Mouse (Mus musculus): ENCODE results near the gene Cops2. TPM values are rescaled to one million over a fixed set of nuclear protein-coding genes. Genes with fewer than 3 reads are reported as not detected.

Cops2 gene
- polyA plus RNA-seq, 1 experiment from 2014 or later, result 144 TPM

GRCm38 (mm10) chr2:125795118-125795517 lies 63.8 kb downstream of the Cops2 start:
- no peak overlapping the region for H3K4me2 ChIP-seq (ENCODE audit: low read depth, low read length)
- no peaks in the 10 kb centered on the region for H3K4me1 ChIP-seq (ENCODE audit: control insufficient read depth, insufficient read depth, low read length)
- no peak overlapping the region for H3K27ac ChIP-seq (replicated peaks; ENCODE audit: low read depth, low read length)
- H3K9me3 ChIP-seq (replicated peaks; ENCODE audit: control insufficient read depth, low read length), result no peaks in the 10 kb centered on the region
- H3K36me3 ChIP-seq (replicated peaks; ENCODE audit: control insufficient read depth, insufficient read depth, low read depth, low read length), result no peaks in the 10 kb centered on the region
- 81% methylated on average over 2 of the region's 2 CpGs for WGBS
- no peak for ATAC-seq (replicated peaks; ENCODE audit: insufficient number of reproducible peaks, low FRiP score, low TSS enrichment, low read depth)
- H3K9ac ChIP-seq (replicated peaks; ENCODE audit: low read length), result no peak overlapping the region
- H3K4me3 ChIP-seq (ENCODE audit: low read depth, low read length), result no peak overlapping the region
- no peak for DNase-seq (ENCODE audit: low spot score)
- H3K27me3 ChIP-seq (ENCODE audit: control insufficient read depth, insufficient read depth, low read length), result no peaks in the 10 kb centered on the region

- H3K36me3 ChIP-seq (replicated peaks; ENCODE audit: control insufficient read depth, insufficient read depth, low read depth, low read length), result no peaks in the 10 kb centered on the region
- no peaks in the 10 kb centered on the region for H3K27me3 ChIP-seq (ENCODE audit: control insufficient read depth, insufficient read depth, low read length)
- WGBS, result 86% methylated on average over 2 of the region's 2 CpGs
- H3K4me2 ChIP-seq (ENCODE audit: low read depth, low read length), result no peak overlapping the region
- no peaks in the 10 kb centered on the region for H3K4me1 ChIP-seq (ENCODE audit: control insufficient read depth, insufficient read depth, low read length)
- H3K4me3 ChIP-seq (ENCODE audit: low read depth, low read length), result no peak overlapping the region
- no peak overlapping the region for H3K27ac ChIP-seq (replicated peaks; ENCODE audit: low read depth, low read length)
- no peak overlapping the region for H3K9ac ChIP-seq (replicated peaks; ENCODE audit: low read length)
- DNase-seq (ENCODE audit: low spot score) (no peak), ATAC-seq (replicated peaks; ENCODE audit: insufficient number of reproducible peaks, low FRiP score, low TSS enrichment, low read depth) (no peak)
- H3K9me3 ChIP-seq (replicated peaks; ENCODE audit: control insufficient read depth, low read length), result no peaks in the 10 kb centered on the region
Measured at GRCm38 (mm10) chr2:125794166-125794565, 64.8 kb downstream of the Cops2 start.

GRCm38 (mm10) chr2:125792879-125793261 lies 66.1 kb downstream of the Cops2 start:
- 87% methylated on average over 11 of the region's 11 CpGs for WGBS
- Histone ChIP-seq H3K9me3 (replicated peaks; ENCODE audit: control insufficient read depth, low read length) (no peaks in the 10 kb centered on the region), H3K27ac (replicated peaks; ENCODE audit: low read depth, low read length) (no peak overlapping the region), H3K36me3 (replicated peaks; ENCODE audit: control insufficient read depth, insufficient read depth, low read depth, low read length) (no peaks in the 10 kb centered on the region), H3K27me3 (ENCODE audit: control insufficient read depth, insufficient read depth, low read length) (no peaks in the 10 kb centered on the region), H3K4me3 (ENCODE audit: low read depth, low read length) (no peak overlapping the region), H3K4me1 (ENCODE audit: control insufficient read depth, insufficient read depth, low read length) (no peaks in the 10 kb centered on the region), H3K9ac (replicated peaks; ENCODE audit: low read length) (no peak overlapping the region), H3K4me2 (ENCODE audit: low read depth, low read length) (no peak overlapping the region)
- ATAC-seq (replicated peaks; ENCODE audit: insufficient number of reproducible peaks, low FRiP score, low TSS enrichment, low read depth), result no peak
- DNase-seq (ENCODE audit: low spot score), result no peak

- Histone ChIP-seq H3K36me3 (replicated peaks; ENCODE audit: control insufficient read depth, insufficient read depth, low read depth, low read length) (no peaks in the 10 kb centered on the region), H3K4me3 (ENCODE audit: low read depth, low read length) (no peak overlapping the region), H3K27ac (replicated peaks; ENCODE audit: low read depth, low read length) (no peak overlapping the region), H3K9ac (replicated peaks; ENCODE audit: low read length) (no peak overlapping the region), H3K9me3 (replicated peaks; ENCODE audit: control insufficient read depth, low read length) (no peaks in the 10 kb centered on the region), H3K27me3 (ENCODE audit: control insufficient read depth, insufficient read depth, low read length) (no peaks in the 10 kb centered on the region), H3K4me2 (ENCODE audit: low read depth, low read length) (no peak overlapping the region), H3K4me1 (ENCODE audit: control insufficient read depth, insufficient read depth, low read length) (no peaks in the 10 kb centered on the region)
- ATAC-seq (replicated peaks; ENCODE audit: insufficient number of reproducible peaks, low FRiP score, low TSS enrichment, low read depth), result no peak
- WGBS, result 76% methylated on average over 2 of the region's 2 CpGs
- no peak for DNase-seq (ENCODE audit: low spot score)
Measured at GRCm38 (mm10) chr2:125792144-125792878, 66.6 kb downstream of the Cops2 start.

- Histone ChIP-seq H3K36me3 (replicated peaks; ENCODE audit: control insufficient read depth, insufficient read depth, low read depth, low read length) (no peaks in the 10 kb centered on the region), H3K9ac (replicated peaks; ENCODE audit: low read length) (no peak overlapping the region), H3K4me1 (ENCODE audit: control insufficient read depth, insufficient read depth, low read length) (no peaks in the 10 kb centered on the region), H3K27me3 (ENCODE audit: control insufficient read depth, insufficient read depth, low read length) (no peaks in the 10 kb centered on the region), H3K4me3 (ENCODE audit: low read depth, low read length) (no peak overlapping the region), H3K4me2 (ENCODE audit: low read depth, low read length) (no peak overlapping the region), H3K9me3 (replicated peaks; ENCODE audit: control insufficient read depth, low read length) (no peaks in the 10 kb centered on the region), H3K27ac (replicated peaks; ENCODE audit: low read depth, low read length) (no peak overlapping the region)
- WGBS, result 69% methylated on average over 7 of the region's 7 CpGs
- ATAC-seq (replicated peaks; ENCODE audit: insufficient number of reproducible peaks, low FRiP score, low TSS enrichment, low read depth) (no peak), DNase-seq (ENCODE audit: low spot score) (no peak)
Measured at GRCm38 (mm10) chr2:125791485-125791885, 67.5 kb downstream of the Cops2 start.

- DNase-seq (ENCODE audit: low spot score), result no peak
- Histone ChIP-seq H3K9ac (replicated peaks; ENCODE audit: low read length) (no peak overlapping the region), H3K27me3 (ENCODE audit: control insufficient read depth, insufficient read depth, low read length) (no peaks in the 10 kb centered on the region), H3K36me3 (replicated peaks; ENCODE audit: control insufficient read depth, insufficient read depth, low read depth, low read length) (no peaks in the 10 kb centered on the region), H3K4me2 (ENCODE audit: low read depth, low read length) (no peak overlapping the region), H3K4me1 (ENCODE audit: control insufficient read depth, insufficient read depth, low read length) (no peaks in the 10 kb centered on the region), H3K9me3 (replicated peaks; ENCODE audit: control insufficient read depth, low read length) (no peaks in the 10 kb centered on the region), H3K4me3 (ENCODE audit: low read depth, low read length) (no peak overlapping the region), H3K27ac (replicated peaks; ENCODE audit: low read depth, low read length) (no peak overlapping the region)
- ATAC-seq (replicated peaks; ENCODE audit: insufficient number of reproducible peaks, low FRiP score, low TSS enrichment, low read depth), result no peak
- 92% methylated on average over 4 of the region's 4 CpGs for WGBS
Measured at GRCm38 (mm10) chr2:125790242-125790641, 68.7 kb downstream of the Cops2 start.

GRCm38 (mm10) chr2:125789265-125789664 lies 69.7 kb downstream of the Cops2 start:
- WGBS, result 68% methylated on average over 4 of the region's 5 CpGs

GRCm38 (mm10) chr2:125788785-125789184 lies 70.2 kb downstream of the Cops2 start:
- Histone ChIP-seq H3K9ac (replicated peaks; ENCODE audit: low read length) (no peak overlapping the region), H3K9me3 (replicated peaks; ENCODE audit: control insufficient read depth, low read length) (no peaks in the 10 kb centered on the region), H3K27me3 (ENCODE audit: control insufficient read depth, insufficient read depth, low read length) (no peaks in the 10 kb centered on the region), H3K4me3 (ENCODE audit: low read depth, low read length) (no peak overlapping the region), H3K36me3 (replicated peaks; ENCODE audit: control insufficient read depth, insufficient read depth, low read depth, low read length) (no peaks in the 10 kb centered on the region), H3K27ac (replicated peaks; ENCODE audit: low read depth, low read length) (no peak overlapping the region), H3K4me1 (ENCODE audit: control insufficient read depth, insufficient read depth, low read length) (no peaks in the 10 kb centered on the region), H3K4me2 (ENCODE audit: low read depth, low read length) (no peak overlapping the region)
- DNase-seq (ENCODE audit: low spot score) (no peak), ATAC-seq (replicated peaks; ENCODE audit: insufficient number of reproducible peaks, low FRiP score, low TSS enrichment, low read depth) (no peak)
- WGBS, result 87% methylated on average over 3 of the region's 3 CpGs

More at GRCm38 (mm10) chr2:125789265-125789664, 69.7 kb downstream of the Cops2 start:
- Histone ChIP-seq H3K9me3 (replicated peaks; ENCODE audit: control insufficient read depth, low read length) (no peaks in the 10 kb centered on the region), H3K4me3 (ENCODE audit: low read depth, low read length) (no peak overlapping the region), H3K36me3 (replicated peaks; ENCODE audit: control insufficient read depth, insufficient read depth, low read depth, low read length) (no peaks in the 10 kb centered on the region), H3K9ac (replicated peaks; ENCODE audit: low read length) (no peak overlapping the region), H3K4me1 (ENCODE audit: control insufficient read depth, insufficient read depth, low read length) (no peaks in the 10 kb centered on the region), H3K27ac (replicated peaks; ENCODE audit: low read depth, low read length) (no peak overlapping the region), H3K4me2 (ENCODE audit: low read depth, low read length) (no peak overlapping the region), H3K27me3 (ENCODE audit: control insufficient read depth, insufficient read depth, low read length) (no peaks in the 10 kb centered on the region)
- ATAC-seq (replicated peaks; ENCODE audit: insufficient number of reproducible peaks, low FRiP score, low TSS enrichment, low read depth), result no peak
- DNase-seq (ENCODE audit: low spot score), result no peak

All from embryonic facial prominence, embryonic 11.5 days (tissue).